Mouse (Mus musculus) MEL (cell line): ENCODE measurements around the gene Met. TPM values are rescaled to one million over a fixed set of nuclear protein-coding genes. Genes with fewer than 3 reads are reported as not detected.

Experiments used
- DNase-seq: peaks from one replicate; pipeline ENCODE4 v3.0.0; 2011; ENCODE audit warnings: low read depth, low spot score
- H3K27ac ChIP-seq: 2 replicates; pipeline ENCODE4 v1.5.1; 2012; ENCODE audit warnings: low read depth, mild to moderate bottlenecking, control low read depth, low read length, moderate library complexity; ENCODE audit not compliant: control insufficient read depth
- H3K27me3 ChIP-seq, 2 experiments: fragments of 150-350 bp in 1 of 2; sonication (generic) in 1 of 2; 2 replicates each; pipeline ENCODE4 v1.6.1; 2012; ENCODE audit warnings: low read length in 2 of 2, mild to moderate bottlenecking in 2 of 2, improper control_type of control experiment in 1 of 2, moderate library complexity in 1 of 2; ENCODE audit not compliant: insufficient read depth in 2 of 2, control insufficient read depth in 1 of 2
- H3K36me3 ChIP-seq, 2 experiments: 2 replicates each; pipeline ENCODE4 v1.6.1; 2012 to 2014; ENCODE audit warnings: low read length in 2 of 2, improper control_type of control experiment in 1 of 2, inconsistent platforms in 1 of 2, mild to moderate bottlenecking in 1 of 2; ENCODE audit not compliant: insufficient read depth in 2 of 2, control insufficient read depth in 1 of 2
- H3K4me1 ChIP-seq, 2 experiments: fragments of 150-350 bp in 1 of 2; sonication (generic) in 1 of 2; 2 replicates each; pipeline ENCODE4 v1.6.1; 2012; ENCODE audit warnings: low read length in 2 of 2, improper control_type of control experiment in 1 of 2, mild to moderate bottlenecking in 1 of 2; ENCODE audit not compliant: insufficient read depth in 2 of 2, control insufficient read depth in 1 of 2
- H3K4me3 ChIP-seq, 2 experiments: fragments of 150-350 bp in 1 of 2; sonication (generic) in 1 of 2; 2 replicates each; pipeline ENCODE4 v1.5.1; 2012; ENCODE audit warnings: low read depth in 2 of 2, low read length in 2 of 2, mild to moderate bottlenecking in 2 of 2, moderate library complexity in 2 of 2, control low read depth in 1 of 2, improper control_type of control experiment in 1 of 2; ENCODE audit not compliant: control insufficient read depth in 1 of 2, insufficient read depth in 1 of 2
- H3K79me2 ChIP-seq: 2 replicates; pipeline ENCODE4 v1.6.1; 2012; ENCODE audit warnings: mild to moderate bottlenecking, low read length, moderate library complexity; ENCODE audit not compliant: control insufficient read depth, poor library complexity, insufficient read depth
- H3K9ac ChIP-seq: 2 replicates; pipeline ENCODE4 v1.6.1; 2012; ENCODE audit warnings: low read depth, mild to moderate bottlenecking, control low read depth, low read length, moderate library complexity; ENCODE audit not compliant: control insufficient read depth, poor library complexity, severe bottlenecking
- H3K9me3 ChIP-seq: fragments of 150-350 bp; sonication (generic); replicated peaks from 2 replicates; pipeline ENCODE4 v1.6.1; 2012; ENCODE audit warnings: mild to moderate bottlenecking, low read length, improper control_type of control experiment, moderate library complexity; ENCODE audit not compliant: insufficient read depth
- BHLHE40 ChIP-seq: IDR thresholded peaks from 2 replicates; pipeline ENCODE4 v1.6.1; 2012; ENCODE audit warnings: low read depth, mild to moderate bottlenecking, inconsistent platforms, low read length, improper control_type of control experiment, borderline replicate concordance
- CTCF ChIP-seq, 3 experiments: IDR thresholded peaks in 2 of 3; conservative IDR thresholded peaks in 1 of 3; 2 replicates each; pipeline ENCODE4 v1.5.1; 2011 to 2012; ENCODE audit warnings: low read length in 3 of 3, low read depth in 2 of 3, mild to moderate bottlenecking in 2 of 3, improper control_type of control experiment in 1 of 3, inconsistent platforms in 1 of 3, mixed read lengths in 1 of 3, moderate library complexity in 1 of 3; ENCODE audit not compliant: control insufficient read depth in 1 of 3, insufficient read depth in 1 of 3, poor library complexity in 1 of 3, severe bottlenecking in 1 of 3
- E2F4 ChIP-seq: IDR thresholded peaks from 2 replicates; pipeline ENCODE4 v1.6.1; 2011; ENCODE audit warnings: low read depth, low read length, improper control_type of control experiment, borderline replicate concordance
- ELF1 ChIP-seq: IDR thresholded peaks from 2 replicates; pipeline ENCODE4 v1.6.1; 2014; ENCODE audit warnings: low read depth, mild to moderate bottlenecking, inconsistent platforms, low read length, improper control_type of control experiment, moderate library complexity
- EP300 ChIP-seq, 2 experiments: IDR thresholded peaks; 2 replicates each; pipeline ENCODE4 v1.6.1; 2011; ENCODE audit warnings: improper control_type of control experiment in 2 of 2, low read length in 2 of 2, low read depth in 1 of 2, mild to moderate bottlenecking in 1 of 2
- GATA1 ChIP-seq: IDR thresholded peaks from 2 replicates; pipeline ENCODE4 v1.6.1; 2011; ENCODE audit warnings: low read depth, low read length, improper control_type of control experiment
- HCFC1 ChIP-seq: IDR thresholded peaks from 2 replicates; pipeline ENCODE4 v1.6.1; 2012; ENCODE audit warnings: low read depth, mild to moderate bottlenecking, inconsistent platforms, low read length, improper control_type of control experiment, moderate library complexity
- JUND ChIP-seq: IDR thresholded peaks from 2 replicates; pipeline ENCODE4 v1.6.1; 2011; ENCODE audit warnings: low read depth, mild to moderate bottlenecking, improper control_type of control experiment, low read length
- KAT2A ChIP-seq: conservative IDR thresholded peaks from 2 replicates; pipeline ENCODE4 v1.6.1; 2012; ENCODE audit warnings: low read depth, low read length, improper control_type of control experiment, inconsistent platforms
- MAFK ChIP-seq: IDR thresholded peaks from 2 replicates; pipeline ENCODE4 v1.6.1; 2011; ENCODE audit warnings: low read depth, mild to moderate bottlenecking, low read length, improper control_type of control experiment, borderline replicate concordance
- MAZ ChIP-seq: IDR thresholded peaks from 2 replicates; pipeline ENCODE4 v1.6.1; 2012; ENCODE audit warnings: low read depth, mild to moderate bottlenecking, inconsistent platforms, low read length, improper control_type of control experiment
- MYB ChIP-seq: IDR thresholded peaks from 2 replicates; pipeline ENCODE4 v1.6.1; 2011; ENCODE audit warnings: mild to moderate bottlenecking, low read depth, low read length, improper control_type of control experiment
- MYC ChIP-seq: IDR thresholded peaks from 2 replicates; pipeline ENCODE4 v1.6.1; 2011; ENCODE audit warnings: low read depth, mild to moderate bottlenecking, low read length, improper control_type of control experiment, moderate library complexity
- POLR2A ChIP-seq, 2 experiments: IDR thresholded peaks; 2 replicates each; pipeline ENCODE4 v1.6.1; 2011 to 2012; ENCODE audit warnings: low read length in 2 of 2, mild to moderate bottlenecking in 2 of 2, control low read depth in 1 of 2, improper control_type of control experiment in 1 of 2, low read depth in 1 of 2, moderate library complexity in 1 of 2; ENCODE audit not compliant: control insufficient read depth in 1 of 2, insufficient read depth in 1 of 2, poor library complexity in 1 of 2
- POLR2AphosphoS5 ChIP-seq: IDR thresholded peaks from 2 replicates; pipeline ENCODE4 v1.6.1; 2012; ENCODE audit warnings: low read depth, borderline replicate concordance, mild to moderate bottlenecking, inconsistent platforms, low read length, moderate library complexity, mixed read lengths
- RCOR1 ChIP-seq: IDR thresholded peaks from 2 replicates; pipeline ENCODE4 v1.6.1; 2012; ENCODE audit warnings: low read depth, mild to moderate bottlenecking, inconsistent platforms, low read length, improper control_type of control experiment
- SIN3A ChIP-seq: IDR thresholded peaks from 2 replicates; pipeline ENCODE4 v1.6.1; 2012; ENCODE audit warnings: low read length, improper control_type of control experiment, inconsistent platforms
- SMC3 ChIP-seq: IDR thresholded peaks from 2 replicates; pipeline ENCODE4 v1.6.1; 2011; ENCODE audit warnings: low read depth, low read length, improper control_type of control experiment
- TCF12 ChIP-seq: IDR thresholded peaks from 2 replicates; pipeline ENCODE4 v1.6.1; 2014; ENCODE audit warnings: low read depth, mild to moderate bottlenecking, inconsistent platforms, low read length, improper control_type of control experiment, moderate library complexity
- UBTF ChIP-seq: IDR thresholded peaks from 2 replicates; pipeline ENCODE4 v1.6.1; 2012; ENCODE audit warnings: low read depth, mild to moderate bottlenecking, inconsistent platforms, low read length, improper control_type of control experiment, moderate library complexity, borderline replicate concordance; ENCODE audit not compliant: insufficient read depth
- USF1 ChIP-seq: IDR thresholded peaks from 2 replicates; pipeline ENCODE4 v1.6.1; 2014; ENCODE audit warnings: low read depth, mild to moderate bottlenecking, inconsistent platforms, low read length, improper control_type of control experiment, moderate library complexity
- USF2 ChIP-seq, 2 experiments: IDR thresholded peaks; 2 replicates each; pipeline ENCODE4 v1.6.1; 2011 to 2012; ENCODE audit warnings: improper control_type of control experiment in 2 of 2, low read length in 2 of 2, borderline replicate concordance in 1 of 2, inconsistent platforms in 1 of 2, low read depth in 1 of 2, mild to moderate bottlenecking in 1 of 2; ENCODE audit not compliant: insufficient read depth in 1 of 2
- ZKSCAN1 ChIP-seq: IDR thresholded peaks from 2 replicates; pipeline ENCODE4 v1.6.1; 2012; ENCODE audit warnings: low read depth, mild to moderate bottlenecking, inconsistent platforms, low read length, improper control_type of control experiment, moderate library complexity
- ZMIZ1 ChIP-seq: IDR thresholded peaks from 2 replicates; pipeline ENCODE4 v1.6.1; 2012; ENCODE audit warnings: low read depth, mild to moderate bottlenecking, inconsistent platforms, low read length, improper control_type of control experiment, moderate library complexity
- ZNF384 ChIP-seq: IDR thresholded peaks from 2 replicates; pipeline ENCODE4 v1.6.1; 2012; ENCODE audit warnings: low read depth, mild to moderate bottlenecking, inconsistent platforms, low read length, improper control_type of control experiment
- polyA plus RNA-seq, 2 experiments: library from polyadenylated mRNA; stranded (reverse) in 1 of 2; unstranded in 1 of 2; fragments of >175 nt in 1 of 2; fragments of >200 nt in 1 of 2; gene quantifications; 2 replicates each; pipeline versions ENCODE4 v1.2.1 to v1.2.4; 2012; ENCODE audit warnings: low replicate concordance in 2 of 2, low read depth in 1 of 2; ENCODE audit not compliant: insufficient read length in 2 of 2, insufficient read depth in 1 of 2, missing spikeins in 1 of 2
- total RNA-seq: library from RNA; depleted of rRNA; stranded (reverse); fragments of 300-350 nt; gene quantifications from 2 replicates; pipeline ENCODE4 v1.2.3, GENCODE M21; 2012

Gene Met
- total and polyA plus RNA-seq, 3 experiments = not detected

DNA sequence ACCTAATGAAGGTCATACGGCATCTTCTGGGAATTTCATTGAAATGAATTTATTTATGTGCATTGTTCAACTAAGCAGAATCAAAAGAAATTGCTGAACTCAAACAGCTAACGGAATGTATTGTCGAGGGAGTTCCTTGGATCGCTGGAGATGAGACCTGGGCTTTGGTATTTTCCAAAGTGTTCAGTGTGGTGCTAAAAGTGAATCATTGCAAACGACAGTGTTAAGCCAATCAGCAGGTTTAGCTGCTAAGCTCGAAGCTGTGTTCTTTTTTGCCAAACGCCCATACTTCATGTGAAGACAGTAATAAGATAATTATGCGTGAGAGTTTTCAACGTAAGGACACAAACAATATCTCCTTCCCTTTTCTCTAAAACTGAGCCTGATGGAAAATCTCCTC lies 82.7 kb downstream of the Met start:
- Histone ChIP-seq H3K9me3 (no peaks in the 10 kb centered on the region), H3K27ac (no peak overlapping the region), H3K4me1 (no peaks in the 10 kb centered on the region), H3K79me2 (no peaks in the 10 kb centered on the region), H3K9ac (no peak overlapping the region), H3K36me3 (no peaks in the 10 kb centered on the region), H3K4me3 (no peak overlapping the region), H3K27me3 (no peaks in the 10 kb centered on the region; a peak in 1 of 4 replicates)
- no peak for DNase-seq
- TF ChIP-seq MAZ = no peak

DNA sequence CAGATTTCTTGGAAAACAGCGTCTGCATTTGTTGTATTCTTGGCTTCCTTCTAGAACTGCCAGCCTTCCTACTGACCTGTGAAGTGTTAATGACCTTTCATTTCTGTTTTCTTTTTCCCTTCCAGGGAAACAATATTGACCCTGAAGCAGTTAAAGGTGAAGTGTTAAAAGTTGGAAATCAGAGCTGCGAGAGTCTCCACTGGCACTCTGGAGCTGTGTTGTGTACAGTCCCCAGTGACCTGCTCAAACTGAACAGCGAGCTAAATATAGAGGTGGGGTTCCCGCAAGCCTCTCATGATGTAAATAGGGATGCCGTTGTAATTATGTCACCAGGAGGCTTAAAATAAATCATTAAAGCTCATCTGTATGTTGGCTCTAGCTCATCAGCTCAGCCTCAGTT lies 83.2 kb downstream of the Met start:
- no peak for DNase-seq
- Histone ChIP-seq H3K9ac (no peak overlapping the region), H3K9me3 (no peaks in the 10 kb centered on the region), H3K79me2 (no peaks in the 10 kb centered on the region), H3K27me3 (no peaks in the 10 kb centered on the region; a peak in 1 of 4 replicates), H3K36me3 (no peaks in the 10 kb centered on the region), H3K4me1 (no peaks in the 10 kb centered on the region)
- TF ChIP-seq ELF1 (no peak), MYB (no peak), EP300 (IDR thresholded peaks at IDR 0.05; ENCODE audit: low read depth in 1 of 2, low read length in 2 of 2) (no peak), ZNF384 (no peak), RCOR1 (no peak), USF2 (IDR thresholded peaks at IDR 0.05; ENCODE audit: borderline replicate concordance in 1 of 2, insufficient read depth in 1 of 2, low read depth in 1 of 2, low read length in 2 of 2) (no peak), POLR2A (IDR thresholded peaks at IDR 0.05; ENCODE audit: control insufficient read depth in 1 of 2, insufficient read depth in 1 of 2, low read depth in 1 of 2, low read length in 2 of 2, poor library complexity in 1 of 2) (no peak), UBTF (no peak), E2F4 (no peak), HCFC1 (no peak), SMC3 (no peak)
- TF ChIP-seq, all 39 proteins: peak for 0
- Histone ChIP-seq H3K27ac (no peak overlapping the region), H3K4me3 (no peak overlapping the region)

DNA sequence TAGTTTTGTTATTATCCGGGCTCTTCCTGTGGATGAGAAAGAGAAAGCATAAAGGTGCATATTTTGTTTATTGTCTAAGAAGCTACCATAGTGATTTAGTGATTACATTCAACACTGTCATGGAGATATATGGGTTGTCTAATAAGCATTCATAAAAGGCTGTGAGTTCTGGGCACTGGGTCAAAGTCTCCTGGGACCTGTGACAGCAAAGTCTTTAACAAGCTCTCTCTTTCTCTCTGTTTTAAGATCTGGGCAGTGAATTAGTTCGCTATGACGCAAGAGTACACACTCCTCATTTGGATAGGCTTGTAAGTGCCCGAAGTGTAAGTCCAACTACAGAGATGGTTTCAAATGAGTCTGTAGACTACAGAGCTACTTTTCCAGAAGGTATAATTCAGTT lies 85.2 kb downstream of the Met start:
- no peak overlapping the region for H3K4me3 ChIP-seq
- no peaks in the 10 kb centered on the region for H3K4me1 ChIP-seq
- H3K9ac ChIP-seq = no peak overlapping the region
- H3K9me3 ChIP-seq = no peaks in the 10 kb centered on the region
- TF ChIP-seq TCF12 = no peak
- no peak for TF ChIP-seq E2F4
- TF ChIP-seq USF1 = no peak
- TF ChIP-seq BHLHE40 = no peak
- no peak for TF ChIP-seq CTCF (IDR thresholded peaks at IDR 0.05 in 2 of 3, conservative IDR thresholded peaks at IDR 0.05 in 1 of 3; ENCODE audit: control insufficient read depth in 1 of 3, insufficient read depth in 1 of 3, low read depth in 2 of 3, low read length in 3 of 3, poor library complexity in 1 of 3, severe bottlenecking in 1 of 3)
- no peak for TF ChIP-seq MYB
- no peak for TF ChIP-seq POLR2AphosphoS5
- no peak for TF ChIP-seq KAT2A
- TF ChIP-seq MAFK = no peak
- no peak for TF ChIP-seq USF2 (IDR thresholded peaks at IDR 0.05; ENCODE audit: borderline replicate concordance in 1 of 2, insufficient read depth in 1 of 2, low read depth in 1 of 2, low read length in 2 of 2)
- no peak for TF ChIP-seq ZKSCAN1
- no peak for TF ChIP-seq ZNF384
- TF ChIP-seq JUND = no peak
- no peak for TF ChIP-seq GATA1
- no peak for TF ChIP-seq SIN3A
- no peak for TF ChIP-seq ZMIZ1
- TF ChIP-seq MYC = no peak
- no peak for TF ChIP-seq EP300 (IDR thresholded peaks at IDR 0.05; ENCODE audit: low read depth in 1 of 2, low read length in 2 of 2)
- H3K36me3 ChIP-seq = no peaks in the 10 kb centered on the region
- H3K27me3 ChIP-seq = no peaks in the 10 kb centered on the region; a peak in 1 of 4 replicates
- DNase-seq = no peak
- H3K79me2 ChIP-seq = no peaks in the 10 kb centered on the region
- no peak overlapping the region for H3K27ac ChIP-seq
